Mouse (Mus musculus): ENCODE data around the gene Ubtd2. TPM values are rescaled to one million over a fixed set of nuclear protein-coding genes. Genes with fewer than 3 reads are reported as not detected.

Gene Ubtd2
- polyA plus RNA-seq, 1 experiment from 2014 or later: 86.4 TPM

GRCm38 (mm10) chr11:32542181-32542580, 87.0 kb downstream of the Ubtd2 start:
- H3K9ac ChIP-seq (ENCODE audit: low read depth, low read length): no peak overlapping the region
- 0 out of 2 replicates have a peak overlapping the region, but pooled peaks have one; percentile 6 for H3K27ac ChIP-seq (replicated peaks; ENCODE audit: low read depth, low read length)
- DNase-seq (ENCODE audit: low spot score) (no peak), ATAC-seq (ENCODE audit: low read depth) (no peak)
- H3K4me2 ChIP-seq (ENCODE audit: low read depth, low read length): no peak overlapping the region
- WGBS: 93% methylated on average over 4 of the region's 4 CpGs
- H3K4me1 ChIP-seq (ENCODE audit: control insufficient read depth, insufficient read depth, low read length): peaks cover 8% of the 10 kb centered on the region
- H3K27me3 ChIP-seq (replicated peaks; ENCODE audit: control insufficient read depth, insufficient read depth, low read length): no peaks in the 10 kb centered on the region
- no peaks in the 10 kb centered on the region for H3K36me3 ChIP-seq (ENCODE audit: control insufficient read depth, insufficient read depth, low read length)
- H3K9me3 ChIP-seq (ENCODE audit: control insufficient read depth, low read length): no peaks in the 10 kb centered on the region
- H3K4me3 ChIP-seq (ENCODE audit: low read depth, low read length): no peak overlapping the region

- no peaks in the 10 kb centered on the region for H3K9me3 ChIP-seq (ENCODE audit: control insufficient read depth, low read length)
- no peak overlapping the region for H3K4me2 ChIP-seq (ENCODE audit: low read depth, low read length)
- DNase-seq (ENCODE audit: low spot score) (no peak), ATAC-seq (ENCODE audit: low read depth) (no peak)
- 45% methylated on average over 3 of the region's 3 CpGs for WGBS
- H3K4me3 ChIP-seq (ENCODE audit: low read depth, low read length): no peak overlapping the region
- H3K27ac ChIP-seq (replicated peaks; ENCODE audit: low read depth, low read length): 0 out of 2 replicates have a peak overlapping the region, but pooled peaks have one; percentile 6
- H3K36me3 ChIP-seq (ENCODE audit: control insufficient read depth, insufficient read depth, low read length): no peaks in the 10 kb centered on the region
- H3K4me1 ChIP-seq (ENCODE audit: control insufficient read depth, insufficient read depth, low read length): peaks cover 8% of the 10 kb centered on the region
- H3K27me3 ChIP-seq (replicated peaks; ENCODE audit: control insufficient read depth, insufficient read depth, low read length): no peaks in the 10 kb centered on the region
- H3K9ac ChIP-seq (ENCODE audit: low read depth, low read length): no peak overlapping the region
Observed at GRCm38 (mm10) chr11:32542687-32543411, 87.7 kb downstream of the Ubtd2 start.

- H3K27ac ChIP-seq (replicated peaks; ENCODE audit: low read depth, low read length): no peak overlapping the region
- no peak for ATAC-seq (ENCODE audit: low read depth)
- 90% methylated on average over 6 of the region's 6 CpGs for WGBS
Observed at GRCm38 (mm10) chr11:32544041-32544440, 88.9 kb downstream of the Ubtd2 start.

GRCm38 (mm10) chr11:32544497-32544896, 89.3 kb downstream of the Ubtd2 start:
- Histone ChIP-seq H3K9me3 (ENCODE audit: control insufficient read depth, low read length) (no peaks in the 10 kb centered on the region), H3K27ac (replicated peaks; ENCODE audit: low read depth, low read length) (no peak overlapping the region), H3K4me3 (ENCODE audit: low read depth, low read length) (no peak overlapping the region), H3K27me3 (replicated peaks; ENCODE audit: control insufficient read depth, insufficient read depth, low read length) (no peaks in the 10 kb centered on the region), H3K4me1 (ENCODE audit: control insufficient read depth, insufficient read depth, low read length) (peaks cover 12% of the 10 kb centered on the region), H3K4me2 (ENCODE audit: low read depth, low read length) (no peak overlapping the region), H3K9ac (ENCODE audit: low read depth, low read length) (no peak overlapping the region), H3K36me3 (ENCODE audit: control insufficient read depth, insufficient read depth, low read length) (no peaks in the 10 kb centered on the region)
- DNase-seq (ENCODE audit: low spot score) (no peak), ATAC-seq (ENCODE audit: low read depth) (no peak)
- WGBS: 82% methylated on average over 5 of the region's 5 CpGs

More at GRCm38 (mm10) chr11:32544041-32544440, 88.9 kb downstream of the Ubtd2 start:
- no peak for DNase-seq (ENCODE audit: low spot score)
- Histone ChIP-seq H3K4me1 (ENCODE audit: control insufficient read depth, insufficient read depth, low read length) (peaks cover 8% of the 10 kb centered on the region), H3K36me3 (ENCODE audit: control insufficient read depth, insufficient read depth, low read length) (no peaks in the 10 kb centered on the region), H3K4me2 (ENCODE audit: low read depth, low read length) (no peak overlapping the region), H3K4me3 (ENCODE audit: low read depth, low read length) (no peak overlapping the region), H3K9me3 (ENCODE audit: control insufficient read depth, low read length) (no peaks in the 10 kb centered on the region), H3K27me3 (replicated peaks; ENCODE audit: control insufficient read depth, insufficient read depth, low read length) (no peaks in the 10 kb centered on the region), H3K9ac (ENCODE audit: low read depth, low read length) (no peak overlapping the region)

- H3K27me3 ChIP-seq (replicated peaks; ENCODE audit: control insufficient read depth, insufficient read depth, low read length): no peaks in the 10 kb centered on the region
- no peak overlapping the region for H3K4me2 ChIP-seq (ENCODE audit: low read depth, low read length)
- DNase-seq (ENCODE audit: low spot score) (no peak), ATAC-seq (ENCODE audit: low read depth) (no peak)
- H3K9me3 ChIP-seq (ENCODE audit: control insufficient read depth, low read length): no peaks in the 10 kb centered on the region
- peaks cover 21% of the 10 kb centered on the region for H3K4me1 ChIP-seq (ENCODE audit: control insufficient read depth, insufficient read depth, low read length)
- no peak overlapping the region for H3K4me3 ChIP-seq (ENCODE audit: low read depth, low read length)
- H3K9ac ChIP-seq (ENCODE audit: low read depth, low read length): no peak overlapping the region
- WGBS: 65% methylated on average over 12 of the region's 12 CpGs
- H3K27ac ChIP-seq (replicated peaks; ENCODE audit: low read depth, low read length): no peak overlapping the region
- no peaks in the 10 kb centered on the region for H3K36me3 ChIP-seq (ENCODE audit: control insufficient read depth, insufficient read depth, low read length)
Observed at GRCm38 (mm10) chr11:32545605-32546004, 90.4 kb downstream of the Ubtd2 start.

- ATAC-seq (ENCODE audit: low read depth) (no peak), DNase-seq (ENCODE audit: low spot score) (no peak)
- no peaks in the 10 kb centered on the region for H3K36me3 ChIP-seq (ENCODE audit: control insufficient read depth, insufficient read depth, low read length)
- no peak overlapping the region for H3K4me3 ChIP-seq (ENCODE audit: low read depth, low read length)
- no peaks in the 10 kb centered on the region for H3K9me3 ChIP-seq (ENCODE audit: control insufficient read depth, low read length)
- WGBS: 57% methylated on average over 5 of the region's 5 CpGs
- H3K4me1 ChIP-seq (ENCODE audit: control insufficient read depth, insufficient read depth, low read length): peaks cover 28% of the 10 kb centered on the region
- H3K4me2 ChIP-seq (ENCODE audit: low read depth, low read length): no peak overlapping the region
- no peaks in the 10 kb centered on the region for H3K27me3 ChIP-seq (replicated peaks; ENCODE audit: control insufficient read depth, insufficient read depth, low read length)
- no peak overlapping the region for H3K27ac ChIP-seq (replicated peaks; ENCODE audit: low read depth, low read length)
- H3K9ac ChIP-seq (ENCODE audit: low read depth, low read length): no peak overlapping the region
Observed at GRCm38 (mm10) chr11:32546483-32546882, 91.3 kb downstream of the Ubtd2 start.

GRCm38 (mm10) chr11:32547391-32547947, 92.3 kb downstream of the Ubtd2 start:
- no peaks in the 10 kb centered on the region for H3K36me3 ChIP-seq (ENCODE audit: control insufficient read depth, insufficient read depth, low read length)
- no peak overlapping the region for H3K4me3 ChIP-seq (ENCODE audit: low read depth, low read length)
- no peak overlapping the region for H3K4me2 ChIP-seq (ENCODE audit: low read depth, low read length)
- ATAC-seq (ENCODE audit: low read depth) (no peak), DNase-seq (ENCODE audit: low spot score) (no peak)
- no peak overlapping the region for H3K9ac ChIP-seq (ENCODE audit: low read depth, low read length)
- no peaks in the 10 kb centered on the region for H3K27me3 ChIP-seq (replicated peaks; ENCODE audit: control insufficient read depth, insufficient read depth, low read length)
- H3K9me3 ChIP-seq (ENCODE audit: control insufficient read depth, low read length): no peaks in the 10 kb centered on the region
- H3K27ac ChIP-seq (replicated peaks; ENCODE audit: low read depth, low read length): no peak overlapping the region
- WGBS: 74% methylated on average over 10 of the region's 10 CpGs
- peaks cover 36% of the 10 kb centered on the region for H3K4me1 ChIP-seq (ENCODE audit: control insufficient read depth, insufficient read depth, low read length)

GRCm38 (mm10) chr11:32548240-32548639, 93.1 kb downstream of the Ubtd2 start:
- DNase-seq (ENCODE audit: low spot score): no peak
- ATAC-seq (ENCODE audit: low read depth): no peak
- whole genome bisulfite sequencing: 85% methylated on average over 4 of the region's 4 CpGs
- Histone ChIP-seq H3K4me3 (ENCODE audit: low read depth, low read length) (no peak overlapping the region), H3K9ac (ENCODE audit: low read depth, low read length) (no peak overlapping the region), H3K27me3 (replicated peaks; ENCODE audit: control insufficient read depth, insufficient read depth, low read length) (no peaks in the 10 kb centered on the region), H3K9me3 (ENCODE audit: control insufficient read depth, low read length) (no peaks in the 10 kb centered on the region), H3K36me3 (ENCODE audit: control insufficient read depth, insufficient read depth, low read length) (no peaks in the 10 kb centered on the region), H3K4me2 (ENCODE audit: low read depth, low read length) (no peak overlapping the region), H3K4me1 (ENCODE audit: control insufficient read depth, insufficient read depth, low read length) (peaks cover 36% of the 10 kb centered on the region), H3K27ac (replicated peaks; ENCODE audit: low read depth, low read length) (no peak overlapping the region)

- Histone ChIP-seq H3K9me3 (ENCODE audit: control insufficient read depth, low read length) (no peaks in the 10 kb centered on the region), H3K9ac (ENCODE audit: low read depth, low read length) (0 out of 2 replicates have a peak overlapping the region, but pooled peaks have one; percentile 30), H3K4me2 (ENCODE audit: low read depth, low read length) (no peak overlapping the region), H3K4me3 (ENCODE audit: low read depth, low read length) (no peak overlapping the region), H3K36me3 (ENCODE audit: control insufficient read depth, insufficient read depth, low read length) (no peaks in the 10 kb centered on the region), H3K27ac (replicated peaks; ENCODE audit: low read depth, low read length) (no peak overlapping the region; the same call in 1 of the 2 replicates), H3K4me1 (ENCODE audit: control insufficient read depth, insufficient read depth, low read length) (peaks cover 37% of the 10 kb centered on the region), H3K27me3 (replicated peaks; ENCODE audit: control insufficient read depth, insufficient read depth, low read length) (no peaks in the 10 kb centered on the region)
- WGBS: 47% methylated on average over 6 of the region's 6 CpGs
- DNase-seq (ENCODE audit: low spot score) (no peak), ATAC-seq (ENCODE audit: low read depth) (no peak)
Observed at GRCm38 (mm10) chr11:32549236-32549635, 94.1 kb downstream of the Ubtd2 start.

Data from embryonic facial prominence, embryonic 14.5 days (tissue).